Mouse (Mus musculus) liver, embryonic 11.5 days (tissue): ENCODE measurements at regions not wholly inside any gene's neighbourhood (a gene's known extent, or its start where the extent isn't known, plus 50 kb on each side); places are given as distances from the start of the nearest gene placed in this dataset.

Experiments used
- ATAC-seq: fragments of 200-750 bp; cut with Nextera tagmentation; replicated peaks from 2 replicates; pipeline ENCODE4 v1.8.0; 2017; ENCODE audit warnings: moderate number of reproducible peaks, mild to moderate bottlenecking, moderate TSS enrichment, moderate library complexity; ENCODE audit not compliant: low FRiP score
- DNase-seq: peaks from one replicate; pipeline ENCODE4 v3.0.0-alpha.2; 2017; ENCODE audit warnings: low spot score
- H3K27ac ChIP-seq: fragments of 300-500 bp; sonication (generic); 2 replicates; pipeline ENCODE4 v1.5.1; 2014; ENCODE audit warnings: mild to moderate bottlenecking, low read depth, low read length, control low read depth
- H3K27me3 ChIP-seq: fragments of 300-500 bp; sonication (generic); replicated peaks from 2 replicates; pipeline ENCODE4 v1.6.1; 2014; ENCODE audit warnings: low read length, mixed read lengths; ENCODE audit not compliant: control insufficient read depth, insufficient read depth
- H3K36me3 ChIP-seq: fragments of 300-500 bp; sonication (generic); 2 replicates; pipeline ENCODE4 v1.6.1; 2014; ENCODE audit warnings: mild to moderate bottlenecking, low read length, moderate library complexity, mixed read lengths; ENCODE audit not compliant: control insufficient read depth, insufficient read depth
- H3K4me1 ChIP-seq: fragments of 300-500 bp; sonication (generic); replicated peaks from 2 replicates; pipeline ENCODE4 v1.6.1; 2014; ENCODE audit warnings: low read length, mixed read lengths; ENCODE audit not compliant: control insufficient read depth, insufficient read depth
- H3K4me2 ChIP-seq: fragments of 300-500 bp; sonication (generic); 2 replicates; pipeline ENCODE4 v1.6.1; 2014; ENCODE audit warnings: mild to moderate bottlenecking, control low read depth, moderate library complexity
- H3K4me3 ChIP-seq: fragments of 300-500 bp; sonication (generic); 2 replicates; pipeline ENCODE4 v1.5.1; 2014; ENCODE audit warnings: low read depth, low read length, control low read depth
- H3K9ac ChIP-seq: fragments of 300-500 bp; sonication (generic); 2 replicates; pipeline ENCODE4 v1.6.1; 2014; ENCODE audit warnings: low read depth, low read length, control low read depth
- H3K9me3 ChIP-seq: fragments of 300-500 bp; sonication (generic); 2 replicates; pipeline ENCODE4 v1.6.1; 2016; ENCODE audit warnings: low read length, inconsistent platforms, mixed read lengths; ENCODE audit not compliant: control insufficient read depth
- WGBS: fragments of 180-500 bp; shearing (Covaris S2); extraction: QIAGEN DNeasy Blood & Tissue Kit; methylation state at CpG from one replicate; pipeline ENCODE4 v1.1.7; 2014; 5-methylcytosine and 5-hydroxymethylcytosine counted together

GRCm38 (mm10) chr6:67129626-67130025 lies 92.4 kb upstream of the Gadd45a start:
- Histone ChIP-seq H3K36me3 (no peaks in the 10 kb centered on the region), H3K4me2 (no peak overlapping the region), H3K9ac (no peak overlapping the region), H3K9me3 (no peaks in the 10 kb centered on the region), H3K4me1 (no peaks in the 10 kb centered on the region), H3K27me3 (no peaks in the 10 kb centered on the region), H3K4me3 (no peak overlapping the region), H3K27ac (no peak overlapping the region)
- WGBS: 78% methylated on average over 10 of the region's 10 CpGs
- DNase-seq: no peak
- no peak for ATAC-seq

- H3K36me3 ChIP-seq: no peaks in the 10 kb centered on the region
- H3K4me3 ChIP-seq: no peak overlapping the region
- no peak overlapping the region for H3K4me2 ChIP-seq
- H3K27me3 ChIP-seq: no peaks in the 10 kb centered on the region
- no peak overlapping the region for H3K27ac ChIP-seq
- 36% methylated on average over 16 of the region's 16 CpGs for WGBS
- H3K9ac ChIP-seq: no peak overlapping the region
- ATAC-seq: no peak
- no peak for DNase-seq
- H3K4me1 ChIP-seq: no peaks in the 10 kb centered on the region
- H3K9me3 ChIP-seq: no peaks in the 10 kb centered on the region
Measured at GRCm38 (mm10) chr6:67128503-67129463, 91.5 kb upstream of the Gadd45a start.

GRCm38 (mm10) chr6:67127727-67128126 lies 90.5 kb upstream of the Gadd45a start:
- Histone ChIP-seq H3K4me2 (no peak overlapping the region), H3K9ac (no peak overlapping the region), H3K36me3 (no peaks in the 10 kb centered on the region), H3K27ac (no peak overlapping the region), H3K4me3 (no peak overlapping the region), H3K4me1 (no peaks in the 10 kb centered on the region), H3K9me3 (no peaks in the 10 kb centered on the region), H3K27me3 (no peaks in the 10 kb centered on the region)
- no peak for DNase-seq
- WGBS: 77% methylated on average over 4 of the region's 4 CpGs
- ATAC-seq: no peak

- H3K9me3 ChIP-seq: no peaks in the 10 kb centered on the region
- no peaks in the 10 kb centered on the region for H3K4me1 ChIP-seq
- ATAC-seq: no peak
- H3K27me3 ChIP-seq: no peaks in the 10 kb centered on the region
- no peak overlapping the region for H3K27ac ChIP-seq
- no peak overlapping the region for H3K9ac ChIP-seq
- H3K4me3 ChIP-seq: no peak overlapping the region
- H3K4me2 ChIP-seq: no peak overlapping the region
- DNase-seq: no peak
- 76% methylated on average over 7 of the region's 7 CpGs for WGBS
- no peaks in the 10 kb centered on the region for H3K36me3 ChIP-seq
Measured at GRCm38 (mm10) chr6:67125715-67126312, 88.6 kb upstream of the Gadd45a start.

GRCm38 (mm10) chr6:67124089-67124488 lies 86.8 kb upstream of the Gadd45a start:
- Histone ChIP-seq H3K27me3 (no peaks in the 10 kb centered on the region), H3K27ac (no peak overlapping the region), H3K4me1 (no peaks in the 10 kb centered on the region), H3K36me3 (no peaks in the 10 kb centered on the region), H3K9ac (no peak overlapping the region), H3K4me3 (no peak overlapping the region), H3K4me2 (no peak overlapping the region), H3K9me3 (no peaks in the 10 kb centered on the region)
- ATAC-seq (no peak), DNase-seq (no peak)
- 44% methylated on average over 2 of the region's 2 CpGs for WGBS

GRCm38 (mm10) chr6:67123071-67123470 lies 85.8 kb upstream of the Gadd45a start:
- no peaks in the 10 kb centered on the region for H3K27me3 ChIP-seq
- no peak overlapping the region for H3K4me2 ChIP-seq
- no peaks in the 10 kb centered on the region for H3K4me1 ChIP-seq
- H3K36me3 ChIP-seq: no peaks in the 10 kb centered on the region
- ATAC-seq (no peak), DNase-seq (no peak)
- no peak overlapping the region for H3K9ac ChIP-seq
- no peak overlapping the region for H3K4me3 ChIP-seq
- H3K9me3 ChIP-seq: no peaks in the 10 kb centered on the region
- no peak overlapping the region for H3K27ac ChIP-seq
- 71% methylated on average over 4 of the region's 4 CpGs for WGBS

- 73% methylated on average over 3 of the region's 3 CpGs for WGBS
- DNase-seq (no peak), ATAC-seq (no peak)
- Histone ChIP-seq H3K27me3 (peaks cover 7% of the 10 kb centered on the region; the same call in 1 of the 2 replicates), H3K4me1 (no peaks in the 10 kb centered on the region; the same call in 1 of the 2 replicates), H3K4me3 (no peak overlapping the region), H3K9me3 (no peaks in the 10 kb centered on the region), H3K36me3 (no peaks in the 10 kb centered on the region), H3K4me2 (no peak overlapping the region), H3K27ac (no peak overlapping the region), H3K9ac (no peak overlapping the region)
Measured at GRCm38 (mm10) chr6:67116306-67116705, 79.0 kb upstream of the Gadd45a start.

- DNase-seq: no peak
- H3K27me3 ChIP-seq: peaks cover 7% of the 10 kb centered on the region; the same call in 1 of the 2 replicates
Measured at GRCm38 (mm10) chr6:67115505-67116303, 78.4 kb upstream of the Gadd45a start.

More at GRCm38 (mm10) chr6:67115505-67116303, 78.4 kb upstream of the Gadd45a start:
- 46% methylated on average over 1 of the region's 1 CpGs for WGBS
- no peaks in the 10 kb centered on the region; the same call in 1 of the 2 replicates for H3K4me1 ChIP-seq
- no peak overlapping the region for H3K4me3 ChIP-seq
- no peaks in the 10 kb centered on the region for H3K36me3 ChIP-seq
- H3K27ac ChIP-seq: no peak overlapping the region
- H3K9me3 ChIP-seq: no peaks in the 10 kb centered on the region
- no peak overlapping the region for H3K9ac ChIP-seq
- H3K4me2 ChIP-seq: no peak overlapping the region
- no peak for ATAC-seq
